Mouse (Mus musculus) cerebellum, postnatal 4 days (tissue): Measurements from ENCODE around the gene Slc12a7.

Experiments
- DNase-seq, 2 experiments: peaks; one replicate each; pipeline ENCODE4 v3.0.0; 2022; ENCODE audit warnings: low spot score in 2 of 2, mixed read lengths in 1 of 2

Slc12a7 gene

DNA sequence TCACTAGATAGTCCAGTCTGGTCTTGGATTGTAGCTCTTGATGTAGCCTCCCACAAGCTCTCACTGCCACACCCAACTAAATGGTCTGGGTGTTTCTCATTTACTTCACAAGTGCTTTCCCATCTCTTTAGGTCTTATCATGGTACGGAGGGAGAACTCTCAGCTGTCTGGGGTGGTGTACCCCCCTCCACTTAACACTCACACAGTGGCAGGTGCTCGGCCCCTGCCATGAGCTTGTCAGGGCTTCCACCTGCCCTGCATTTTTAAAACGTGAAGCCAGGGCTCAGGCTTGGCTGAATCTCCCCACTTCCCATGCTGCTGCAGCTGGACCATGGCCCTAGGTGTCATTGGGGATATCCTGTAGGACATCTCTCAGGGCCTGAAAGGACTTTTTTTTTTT, 86.0 kb downstream of the Slc12a7 start:
- no peak for DNase-seq

GRCm38 (mm10) chr13:73821251-73821650, 88.4 kb downstream of the Slc12a7 start:
- DNase-seq = no peak

- DNase-seq = peak in 1 of 2 experiments; percentile 44
Observed at GRCm38 (mm10) chr13:73822187-73822800, 89.4 kb downstream of the Slc12a7 start.

DNA sequence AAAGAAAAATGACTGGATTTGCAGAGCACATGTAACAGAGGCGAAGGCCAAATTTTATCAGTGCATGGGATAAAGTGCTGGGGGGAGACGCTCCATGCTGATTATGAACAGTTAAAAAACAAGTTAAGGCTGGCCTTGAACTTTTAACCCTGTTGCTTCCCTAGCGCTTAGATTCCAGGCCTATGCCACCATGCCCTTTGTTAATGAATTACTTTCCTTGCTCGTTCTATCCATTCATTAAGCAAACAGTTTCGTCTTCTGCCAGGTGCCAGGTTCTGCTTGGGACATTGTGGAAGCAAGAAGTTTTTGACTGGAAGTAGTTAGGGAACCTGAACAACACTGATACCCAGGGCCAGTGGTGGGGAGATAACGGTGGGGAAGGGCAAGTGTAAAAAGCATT, 90.8 kb downstream of the Slc12a7 start:
- DNase-seq = no peak

DNA sequence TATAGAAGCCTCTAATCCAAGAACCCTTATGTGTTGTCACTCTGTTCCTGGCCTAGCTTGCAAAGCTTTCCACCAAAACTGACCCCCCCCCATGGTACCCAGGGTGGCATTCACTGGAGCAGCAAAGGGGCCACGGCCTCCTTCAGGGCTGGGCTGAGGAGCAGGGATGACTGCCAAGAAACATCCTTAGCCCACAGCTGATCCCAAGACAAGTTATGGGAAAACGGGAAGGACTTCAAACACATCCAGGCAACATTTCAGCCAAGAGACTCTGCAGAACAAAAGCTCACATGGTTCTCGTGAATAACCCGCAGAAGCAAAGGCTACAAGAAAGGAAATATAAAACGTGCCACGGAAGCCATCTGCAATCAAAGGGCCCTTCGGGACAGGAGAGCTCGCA, 94.3 kb downstream of the Slc12a7 start:
- DNase-seq = no peak

GRCm38 (mm10) chr13:73831486-73831885, 98.6 kb downstream of the Slc12a7 start:
- DNase-seq = peak; percentile 60 to 68

GRCm38 (mm10) chr13:73833809-73834208, 100.9 kb downstream of the Slc12a7 start:
- no peak for DNase-seq

GRCm38 (mm10) chr13:73835791-73836190, 102.9 kb downstream of the Slc12a7 start:
- DNase-seq = no peak

GRCm38 (mm10) chr13:73836491-73836890, 103.6 kb downstream of the Slc12a7 start:
- no peak for DNase-seq

GRCm38 (mm10) chr13:73837708-73838107, 104.8 kb downstream of the Slc12a7 start:
- no peak for DNase-seq

GRCm38 (mm10) chr13:73839137-73839548, 106.2 kb downstream of the Slc12a7 start:
- no peak for DNase-seq

- DNase-seq = no peak
Observed at GRCm38 (mm10) chr13:73839740-73840139, 106.8 kb downstream of the Slc12a7 start.

DNA sequence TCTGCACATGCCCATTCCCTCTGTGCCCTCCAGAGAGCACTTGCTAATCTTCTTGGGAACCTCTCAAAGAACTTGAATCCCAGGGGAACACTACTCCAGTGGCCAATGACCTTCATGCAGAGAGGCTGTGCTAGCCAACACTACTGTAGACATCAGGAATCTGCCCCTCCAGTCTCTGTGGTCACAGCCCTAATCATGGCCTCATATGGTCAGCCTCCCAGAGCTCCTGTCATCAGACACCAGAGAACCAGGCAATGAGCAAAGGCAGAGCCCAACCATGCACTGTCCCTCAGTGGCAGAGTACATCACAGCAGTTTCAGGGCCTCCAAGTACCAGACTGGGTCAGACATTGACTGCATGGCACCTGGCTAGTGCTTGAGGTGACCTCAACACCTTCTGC, 109.8 kb downstream of the Slc12a7 start:
- no peak for DNase-seq

DNA sequence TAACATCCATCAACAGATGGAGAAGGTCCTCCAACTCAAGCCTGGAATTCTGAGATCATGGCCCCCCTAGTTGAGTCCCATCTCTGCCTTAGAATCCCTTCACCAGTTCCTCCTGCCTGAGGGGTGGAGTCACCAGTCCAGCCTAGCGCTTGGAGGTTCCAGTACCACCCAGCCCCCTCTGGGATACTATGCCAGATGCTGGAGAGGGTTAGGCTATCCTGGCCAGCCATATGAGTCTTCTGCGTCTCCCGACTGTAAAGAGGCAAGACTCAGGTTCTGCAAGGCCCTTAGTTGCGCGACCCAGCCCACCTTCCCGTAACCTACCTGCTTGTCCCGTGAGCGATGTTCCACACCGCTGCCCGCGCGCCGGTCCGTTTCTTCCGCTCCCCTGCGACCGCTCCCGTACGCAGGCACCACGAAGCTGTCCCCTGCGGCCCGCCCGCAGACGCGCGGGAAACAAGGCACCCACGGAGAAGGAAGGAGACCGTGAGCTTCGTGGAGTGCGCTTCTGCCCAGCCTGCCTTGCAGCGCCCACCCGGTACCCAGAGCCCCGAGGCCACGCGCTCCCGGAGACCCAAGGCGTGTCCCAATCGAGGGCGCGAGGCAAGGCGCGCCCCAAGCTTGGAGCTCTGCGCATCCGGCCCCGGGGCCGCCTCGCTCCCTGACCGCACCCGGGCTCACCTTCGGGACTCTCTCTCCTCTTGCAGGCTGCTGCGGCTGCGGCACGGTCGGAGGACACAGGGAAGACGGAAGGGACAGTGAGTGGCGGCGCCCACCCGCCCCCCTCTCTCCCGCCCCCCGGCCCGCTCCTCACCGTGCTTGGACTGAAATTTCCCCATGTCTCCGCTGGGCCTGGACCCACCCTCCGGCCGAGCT, 113.9 kb downstream of the Slc12a7 start:
- DNase-seq = peak in 1 of 2 experiments; percentile 20

GRCm38 (mm10) chr13:73847465-73847836, 114.6 kb downstream of the Slc12a7 start, which contains the start of gene Nkd2:
Gene Nkd2, minus strand, starts transcription at chr13:73847631.
- DNase-seq = peak; percentile 83 to 84
